Mouse (Mus musculus): ENCODE measurements around the gene Anxa8. TPM values are rescaled to one million over a fixed set of nuclear protein-coding genes. Genes with fewer than 3 reads are reported as not detected.

Anxa8 gene
- not detected in 2 replicates for total RNA-seq (2023)

GRCm38 (mm10) chr14:34085731-34086130 lies at the start of gene Anxa8:
TSS of gene Anxa8 (plus strand) at chr14:34085981.

GRCm38 (mm10) chr14:34052516-34052915 lies 33.3 kb upstream of the Anxa8 start, which contains the start of gene Antxrl:
TSS of gene Antxrl (plus strand) at chr14:34052707.

GRCm38 (mm10) chr14:34102601-34103000 lies 16.8 kb downstream of the Anxa8 start, which contains the start of gene A630023A22Rik:
TSS of gene A630023A22Rik (minus strand) at chr14:34102754.

Other genes with a start within 250 kb of the Anxa8 start
- gene Gdf10, start 162.4 kb upstream of the Anxa8 start, total RNA-seq (2023): not detected in 2 replicates
- gene Gdf2, start 144.9 kb upstream of the Anxa8 start, total RNA-seq (2023): not detected in 2 replicates
- gene Rbp3, start 132.0 kb upstream of the Anxa8 start, total RNA-seq (2023): not detected in 2 replicates
- gene Zfp488, start 107.2 kb upstream of the Anxa8 start, total RNA-seq (2023): 0.14 and 0.35 TPM in 2 replicates
- gene Gm30083, start 70.8 kb upstream of the Anxa8 start, total RNA-seq (2023): not detected in 2 replicates
- not detected in 2 replicates for gene Gm5460, start 69.2 kb upstream of the Anxa8 start, total RNA-seq (2023)
- not detected in 2 replicates for gene Antxrl, start 33.3 kb upstream of the Anxa8 start, total RNA-seq (2023)
- not detected in 2 replicates for gene A630023A22Rik, start 16.8 kb downstream of the Anxa8 start, total RNA-seq (2023)
- not detected in 2 replicates for gene Npy4r, start 66.5 kb downstream of the Anxa8 start, total RNA-seq (2023)
- gene Gprin2, start 115.7 kb downstream of the Anxa8 start, total RNA-seq (2023): not detected in 2 replicates
- not detected in 2 replicates for gene Syt15, start 133.6 kb downstream of the Anxa8 start, total RNA-seq (2023)
- 9.7 and 14.5 TPM in 2 replicates for gene Shld2, start 224.5 kb downstream of the Anxa8 start, total RNA-seq (2023)
- gene Glud1, start 224.7 kb downstream of the Anxa8 start, total RNA-seq (2023): 204 and 220 TPM in 2 replicates